Comparison of ENCODE assay signal across 9 mouse cellular contexts in genomic region chr5:117348279-117348678, GRCm38 (mm10). TPM values are rescaled to one million over a fixed set of nuclear protein-coding genes. Genes with fewer than 3 reads are reported as not detected.
DNase-seq lines count a peak whose midpoint lies in the region; ATAC-seq lines count a peak whose summit lies in the region.
"Had no signal": no experiment of that assay in that cellular context is flagged by ENCODE, and none has a peak within 500 bp of the region (broad histone marks: within the 10 kb centered on the region; RNA-seq: fewer than 3 reads in every experiment).

No protein-coding gene starts in this region.

- H3K4me3 ChIP-seq in intestine, embryonic 14.5 days (ENCODE audit: low read depth, low read length): no peak overlapping the region
- H3K4me3 ChIP-seq in midbrain, embryonic 13.5 days (replicated peaks): no peak overlapping the region
- H3K4me3 ChIP-seq: limb, embryonic 15.5 days had no signal

- no peak for ATAC-seq in frontal cortex, adult (ENCODE audit: low TSS enrichment)
- ATAC-seq in intestine, embryonic 14.5 days (replicated peaks; ENCODE audit: low FRiP score, low TSS enrichment, low read depth): no peak; the same call in 1 of the 2 replicates
- ATAC-seq in midbrain, embryonic 13.5 days: peak; percentile 68

- no peaks in the 10 kb centered on the region for H3K27me3 ChIP-seq in intestine, embryonic 14.5 days (replicated peaks; ENCODE audit: control insufficient read depth, insufficient read depth, low read length)
- no peaks in the 10 kb centered on the region for H3K27me3 ChIP-seq in midbrain, embryonic 13.5 days
- H3K27me3 ChIP-seq: limb, embryonic 15.5 days had no signal

- H3K9ac ChIP-seq in intestine, embryonic 14.5 days (ENCODE audit: low read length): no peak overlapping the region
- H3K9ac ChIP-seq in midbrain, embryonic 13.5 days (replicated peaks): no peak overlapping the region
- H3K9ac ChIP-seq: limb, embryonic 15.5 days had no signal

- peaks cover 30% of the 10 kb centered on the region; the same call in 1 of the 2 replicates for H3K36me3 ChIP-seq in intestine, embryonic 14.5 days (ENCODE audit: control insufficient read depth, insufficient read depth, low read length)
- no peaks in the 10 kb centered on the region for H3K36me3 ChIP-seq in midbrain, embryonic 13.5 days

- no peaks in the 10 kb centered on the region for H3K4me1 ChIP-seq in intestine, embryonic 14.5 days (replicated peaks; ENCODE audit: control insufficient read depth, insufficient read depth, low read length)
- no peaks in the 10 kb centered on the region for H3K4me1 ChIP-seq in midbrain, embryonic 13.5 days (replicated peaks)
- H3K4me1 ChIP-seq: limb, embryonic 15.5 days had no signal

- no peak overlapping the region for H3K4me2 ChIP-seq in intestine, embryonic 14.5 days (ENCODE audit: low read length)
- H3K4me2 ChIP-seq in midbrain, embryonic 13.5 days (replicated peaks): peak overlapping the region; percentile 27
- H3K4me2 ChIP-seq: limb, embryonic 15.5 days had no signal

- 32% methylated on average over 19 of the region's 19 CpGs for WGBS in intestine, embryonic 14.5 days
- 25% methylated on average over 19 of the region's 19 CpGs for WGBS in midbrain, embryonic 13.5 days

- DNase-seq in frontal cortex, postnatal 10 days (ENCODE audit: low spot score in 2 of 2): peak; percentile 50 to 62
- peak; percentile 54 for DNase-seq in cerebellum, adult 9-10 months
- peak; percentile 28 to 40 for DNase-seq in frontal cortex, postnatal 36 days (ENCODE audit: low spot score in 2 of 2)
- peak; percentile 70 for DNase-seq in intestine, embryonic 14.5 days (ENCODE audit: low spot score)
- DNase-seq in liver: peak; percentile 89
- DNase-seq in urinary bladder, postnatal 25 days (ENCODE audit: low spot score): peak; percentile 71

- no peak overlapping the region for H3K27ac ChIP-seq in intestine, embryonic 14.5 days (ENCODE audit: low read depth)
- no peak overlapping the region for H3K27ac ChIP-seq in midbrain, embryonic 13.5 days
- H3K27ac ChIP-seq: limb, embryonic 15.5 days had no signal

- no peaks in the 10 kb centered on the region for H3K9me3 ChIP-seq in intestine, embryonic 14.5 days (ENCODE audit: control insufficient read depth, low read length)
- no peaks in the 10 kb centered on the region for H3K9me3 ChIP-seq in midbrain, embryonic 13.5 days
- H3K9me3 ChIP-seq: limb, embryonic 15.5 days had no signal

RNA-seq across cellular contexts. Expression of gene Wsb2, which starts 8.8 kb away (rescaled TPM):
- 63.9 and 70.3 TPM in 2 replicates for polyA plus RNA-seq in intestine, embryonic 14.5 days (2014; fragmentation: Nextera tagmentation; extraction: Ambion mirVana)
- polyA plus RNA-seq in midbrain, embryonic 13.5 days (2015; fragmentation: Nextera tagmentation; extraction: Ambion mirVana): 138 and 159 TPM in 2 replicates

RNA-seq across cellular contexts. Expression of gene Vsig10, which starts 29.4 kb away (rescaled TPM):
- polyA plus RNA-seq in intestine, embryonic 14.5 days (2014; fragmentation: Nextera tagmentation; extraction: Ambion mirVana): 10.0 and 10.9 TPM in 2 replicates
- polyA plus RNA-seq in midbrain, embryonic 13.5 days (2015; fragmentation: Nextera tagmentation; extraction: Ambion mirVana): 2.3 TPM in 2 replicates

RNA-seq across cellular contexts. Expression of gene Rfc5, which starts 40.6 kb away (rescaled TPM):
- 106 and 113 TPM in 2 replicates for polyA plus RNA-seq in intestine, embryonic 14.5 days (2014; fragmentation: Nextera tagmentation; extraction: Ambion mirVana)
- polyA plus RNA-seq in midbrain, embryonic 13.5 days (2015; fragmentation: Nextera tagmentation; extraction: Ambion mirVana): 44.6 and 47.8 TPM in 2 replicates

Comparison
In these comparisons a context has a peak if more than half of its experiments do, and no peak if none do; other contexts are left out.
1. DNase-seq: peak in every context shown above with its lines; median percentile 89 in liver; 71 in urinary bladder, postnatal 25 days; 70 in intestine, embryonic 14.5 days; 56 in frontal cortex, postnatal 10 days; 54 in cerebellum, adult 9-10 months; 34 in frontal cortex, postnatal 36 days.